Mouse (Mus musculus) brown adipose tissue, adult 24 weeks (tissue): ENCODE measurements around the gene Cdc25a. TPM values are rescaled to one million over a fixed set of nuclear protein-coding genes. Genes with fewer than 3 reads are reported as not detected.

Source experiments
- H3K27ac ChIP-seq: fragments of 200-500 bp; replicated peaks from 2 replicates; pipeline ENCODE4 v1.5.1; 2012; ENCODE audit warnings: low read depth, mild to moderate bottlenecking, low read length
- H3K4me1 ChIP-seq: fragments of 200-500 bp; 2 replicates; pipeline ENCODE4 v1.6.1; 2012; ENCODE audit warnings: low read length, mixed read lengths; ENCODE audit not compliant: control insufficient read depth, insufficient read depth, insufficient read length
- H3K4me3 ChIP-seq: fragments of 200-500 bp; 2 replicates; pipeline ENCODE4 v1.5.1; 2012; ENCODE audit warnings: low read depth, mild to moderate bottlenecking, low read length, moderate library complexity; ENCODE audit not compliant: insufficient read depth
- polyA plus RNA-seq: library from polyadenylated mRNA; stranded (reverse); fragments of >200 nt; gene quantifications from 2 replicates; pipeline ENCODE4 v1.2.4, GENCODE M21; 2012; ENCODE audit not compliant: missing spikeins, insufficient read depth, insufficient read length

Cdc25a gene
- polyA plus RNA-seq, 1 experiment, result 4.0 TPM

- Histone ChIP-seq H3K27ac (no peak overlapping the region), H3K4me1 (peaks cover 15% of the 10 kb centered on the region; the same call in 1 of the 2 replicates), H3K4me3 (no peak overlapping the region)
These were observed 27.4 kb downstream of the Cdc25a start for GRCm38 (mm10) chr9:109902740-109903139.

DNA sequence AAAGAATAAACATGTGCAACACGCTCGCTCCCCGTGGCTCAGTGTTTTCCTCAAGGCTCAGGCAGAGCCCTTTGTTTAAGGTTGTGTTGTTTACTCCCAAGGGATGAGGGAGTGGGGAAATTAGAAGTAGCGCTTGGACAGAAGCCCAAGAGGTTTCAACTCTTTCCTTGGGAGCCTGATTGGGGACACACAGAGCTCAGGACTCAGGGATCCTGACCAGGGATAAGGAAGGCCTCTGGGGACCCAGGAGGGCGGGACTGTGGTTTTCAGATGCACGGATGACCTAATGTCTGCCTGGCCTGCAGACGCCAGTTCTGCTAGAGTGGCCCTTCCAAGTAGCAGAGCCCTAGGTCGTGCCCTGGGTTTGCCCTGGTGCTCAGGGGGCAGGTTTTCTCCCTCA, 31.9 kb downstream of the Cdc25a start:
- Histone ChIP-seq H3K27ac (peak overlapping the region; percentile 19; the same call in 1 of the 2 replicates), H3K4me3 (no peak overlapping the region)

GRCm38 (mm10) chr9:109907774-109908465, 32.5 kb downstream of the Cdc25a start:
- H3K27ac ChIP-seq, result peak overlapping the region; percentile 19; the same call in 1 of the 2 replicates
- no peak overlapping the region for H3K4me3 ChIP-seq
- peaks cover 7% of the 10 kb centered on the region; the same call in 1 of the 2 replicates for H3K4me1 ChIP-seq

More for the DNA sequence above, 31.9 kb downstream of the Cdc25a start:
- H3K4me1 ChIP-seq, result peaks cover 7% of the 10 kb centered on the region; the same call in 1 of the 2 replicates

DNA sequence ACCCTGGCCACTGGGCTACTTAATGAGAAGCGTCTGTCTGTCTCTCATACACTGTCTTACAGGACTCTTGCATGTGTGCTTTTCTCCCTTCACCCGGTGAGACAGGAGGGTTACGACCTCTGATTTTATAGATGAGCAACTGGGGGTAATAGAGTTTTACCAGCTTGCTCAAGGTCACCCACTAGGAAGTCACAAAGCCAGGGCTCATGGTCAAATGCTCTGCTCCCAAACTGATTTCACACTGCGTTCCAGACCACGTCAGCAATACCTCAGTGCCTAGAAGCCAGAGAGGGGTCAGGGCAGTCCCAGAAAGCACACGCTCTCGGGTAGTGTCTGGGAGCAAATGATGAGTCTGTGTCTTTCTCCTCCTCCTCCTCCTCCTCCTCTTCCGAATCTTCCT, 33.7 kb downstream of the Cdc25a start:
- Histone ChIP-seq H3K4me1 (peaks cover 7% of the 10 kb centered on the region; the same call in 1 of the 2 replicates), H3K27ac (no peak overlapping the region), H3K4me3 (no peak overlapping the region)

- Histone ChIP-seq H3K4me3 (no peak overlapping the region), H3K27ac (no peak overlapping the region), H3K4me1 (peaks cover 7% of the 10 kb centered on the region; the same call in 1 of the 2 replicates)
These were observed 34.5 kb downstream of the Cdc25a start for GRCm38 (mm10) chr9:109909926-109910325.

DNA sequence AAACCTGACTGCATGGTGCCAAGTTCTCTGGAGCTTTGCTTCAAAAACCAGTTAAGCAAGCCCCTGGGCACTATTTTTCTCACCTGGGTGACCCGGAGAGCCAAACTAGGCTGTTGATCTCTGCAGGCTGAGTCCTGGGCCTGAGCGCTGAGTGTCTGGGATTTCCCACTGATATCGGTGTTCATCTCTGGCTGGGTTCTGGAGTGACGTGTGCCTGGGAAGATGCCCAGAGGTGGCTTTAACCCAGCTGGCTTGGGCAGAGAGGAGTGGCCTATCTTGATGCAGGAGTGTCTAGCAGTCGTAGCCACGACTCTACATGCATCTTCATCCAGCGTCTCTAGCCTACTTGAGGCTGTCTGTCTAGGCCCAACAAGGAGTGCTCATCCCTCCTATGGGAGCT, 36.4 kb downstream of the Cdc25a start:
- peaks cover 7% of the 10 kb centered on the region; the same call in 1 of the 2 replicates for H3K4me1 ChIP-seq
- H3K4me3 ChIP-seq, result no peak overlapping the region
- no peak overlapping the region for H3K27ac ChIP-seq

- no peak overlapping the region for H3K4me3 ChIP-seq
- H3K4me1 ChIP-seq, result no peaks in the 10 kb centered on the region
- H3K27ac ChIP-seq, result no peak overlapping the region
These were observed 39.0 kb downstream of the Cdc25a start for GRCm38 (mm10) chr9:109914269-109914926.

- no peaks in the 10 kb centered on the region for H3K4me1 ChIP-seq
- H3K27ac ChIP-seq, result no peak overlapping the region
- H3K4me3 ChIP-seq, result no peak overlapping the region
These were observed 42.6 kb downstream of the Cdc25a start for GRCm38 (mm10) chr9:109917931-109918330.

GRCm38 (mm10) chr9:109929131-109929530, 53.8 kb downstream of the Cdc25a start:
- Histone ChIP-seq H3K4me3 (no peak overlapping the region), H3K27ac (no peak overlapping the region), H3K4me1 (no peaks in the 10 kb centered on the region)

DNA sequence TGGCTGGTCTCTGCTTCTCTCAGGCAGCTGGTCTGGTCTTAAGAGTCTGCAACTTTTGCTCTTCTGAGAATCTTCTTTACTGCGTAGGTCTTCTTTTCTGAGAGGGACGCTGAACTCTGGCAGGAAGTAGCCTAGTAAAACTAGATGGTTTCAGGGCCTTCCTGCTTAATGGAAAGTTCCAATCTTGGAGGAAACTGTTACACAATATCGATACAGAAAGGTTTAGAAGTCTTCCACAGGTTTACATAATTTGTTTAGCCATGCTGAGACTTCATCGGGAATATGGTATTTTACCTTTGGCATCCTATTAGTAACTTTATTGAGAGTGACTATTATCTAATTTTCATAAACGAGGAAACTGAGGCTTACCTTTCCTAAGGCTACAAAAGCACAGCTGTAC, 54.7 kb downstream of the Cdc25a start:
- H3K27ac ChIP-seq, result no peak overlapping the region
- H3K4me1 ChIP-seq, result no peaks in the 10 kb centered on the region
- H3K4me3 ChIP-seq, result no peak overlapping the region

- Histone ChIP-seq H3K4me1 (no peaks in the 10 kb centered on the region), H3K4me3 (no peak overlapping the region; the same call in 1 of the 2 replicates), H3K27ac (peak overlapping the region; percentile 53; the same call in 1 of the 2 replicates)
These were observed 55.4 kb downstream of the Cdc25a start for GRCm38 (mm10) chr9:109930752-109931151.

- Histone ChIP-seq H3K27ac (peak within 1 kb of the TSS; percentile 86), H3K4me1 (no peaks in the 10 kb centered on the region), H3K4me3 (peak within 1 kb of the TSS; percentile 77)
These were observed 56.1 kb downstream of the Cdc25a start, which contains the start of gene Map4 for GRCm38 (mm10) chr9:109931257-109932171. Gene Map4, plus strand, starts transcription at chr9:109931460.

DNA sequence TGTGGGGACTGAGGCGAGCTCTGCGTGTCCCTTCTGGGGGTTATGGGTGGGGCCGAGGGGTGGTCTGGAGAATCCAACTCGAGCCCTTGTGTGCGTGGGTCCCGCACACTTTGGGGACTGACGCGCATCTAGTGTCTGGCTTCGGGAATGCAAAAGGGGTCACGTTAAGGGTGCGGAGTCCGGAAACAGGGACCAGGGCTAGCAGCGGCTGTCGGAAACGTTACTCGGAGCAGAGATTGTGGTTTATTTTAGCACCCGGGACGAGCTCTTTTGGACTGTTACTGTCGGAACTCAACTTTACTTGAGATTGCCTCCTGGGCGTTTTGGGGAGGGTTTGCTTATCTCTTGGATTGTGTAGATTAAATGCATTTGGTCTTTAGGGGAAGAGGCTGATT, 57.0 kb downstream of the Cdc25a start:
- no peaks in the 10 kb centered on the region for H3K4me1 ChIP-seq
- H3K4me3 ChIP-seq, result peak overlapping the region; percentile 74
- peak overlapping the region; percentile 80 for H3K27ac ChIP-seq

- peak overlapping the region; percentile 80 for H3K27ac ChIP-seq
- H3K4me3 ChIP-seq, result peak overlapping the region; percentile 74
- no peaks in the 10 kb centered on the region for H3K4me1 ChIP-seq
These were observed 57.5 kb downstream of the Cdc25a start for GRCm38 (mm10) chr9:109932756-109933375.
